Mouse (Mus musculus): Measurements from ENCODE around the gene Pagr1a.

Gene Pagr1a

DNA sequence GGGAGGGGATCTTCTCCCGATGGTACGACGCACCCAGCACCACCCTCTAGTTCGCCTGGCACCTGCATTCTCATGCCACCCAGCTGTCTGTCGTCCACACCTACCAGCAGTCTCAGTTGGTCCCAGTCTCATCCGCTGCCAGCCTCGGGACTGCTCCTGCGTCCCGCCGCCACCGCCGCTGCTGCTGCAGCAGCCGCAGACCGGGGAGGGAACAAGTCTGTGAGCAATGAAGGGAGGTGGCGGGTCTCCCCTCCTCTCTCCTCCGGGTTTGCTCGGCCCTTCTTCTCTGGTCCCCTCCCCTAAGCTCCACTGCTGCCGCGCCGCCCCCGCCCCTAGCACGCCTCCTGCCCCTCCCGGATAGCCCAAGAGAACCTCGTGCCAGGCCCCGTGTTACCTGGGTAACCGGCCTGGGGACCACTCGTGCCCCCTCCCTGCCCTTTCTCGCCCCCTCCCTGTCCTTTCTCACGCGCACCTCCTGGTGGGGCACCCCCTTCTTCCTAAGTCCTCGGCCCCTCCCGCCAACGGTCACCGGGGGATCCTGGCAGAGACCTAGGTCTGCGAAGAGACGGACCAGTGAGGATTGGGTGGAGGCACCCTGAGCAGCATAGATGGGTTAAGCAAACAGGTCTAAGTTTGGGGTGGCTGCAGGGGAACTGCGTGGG lies 3.9 kb upstream of the Pagr1a start, which contains the start of the genes Gm42742 and Prrt2:
TSS of gene Gm42742 (minus strand) at position 197 of the 662 bp plus-strand sequence.
TSS of gene Prrt2 (minus strand) at position 311 of the 662 bp plus-strand sequence.
- peak in 1 of 2 experiments; percentile 74 for DNase-seq (ENCODE audit: low spot score in 2 of 2)

DNA sequence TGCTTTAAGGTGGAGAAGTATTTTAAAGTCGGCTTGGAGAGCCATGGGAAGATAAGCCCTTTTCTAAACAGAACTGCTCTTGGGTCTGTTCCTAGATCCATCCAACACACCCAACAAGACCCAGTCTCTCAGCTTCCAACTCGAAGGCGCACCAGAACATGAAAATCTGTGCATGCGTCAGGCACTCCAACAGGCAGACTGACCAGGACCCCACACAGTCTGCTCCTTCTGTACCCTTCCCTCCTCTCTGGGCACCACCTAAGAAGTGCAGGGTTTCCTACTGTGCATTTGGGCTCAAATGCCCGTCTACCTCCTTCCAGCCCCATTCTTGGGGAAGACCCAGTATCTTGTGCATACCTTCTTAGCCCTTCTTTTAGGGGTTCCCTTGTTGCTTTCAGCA lies 3.3 kb upstream of the Pagr1a start:
- no peak for DNase-seq (ENCODE audit: low spot score in 2 of 2)

GRCm38 (mm10) chr7:127020031-127020430 lies 2.9 kb upstream of the Pagr1a start:
- DNase-seq (ENCODE audit: low spot score in 2 of 2): no peak

- DNase-seq (ENCODE audit: low spot score in 2 of 2): no peak
Measured at GRCm38 (mm10) chr7:127019306-127019960, 2.3 kb upstream of the Pagr1a start.

- no peak for DNase-seq (ENCODE audit: low spot score in 2 of 2)
Measured at GRCm38 (mm10) chr7:127018416-127019305, 1.5 kb upstream of the Pagr1a start.

- DNase-seq (ENCODE audit: low spot score in 2 of 2): no peak
Measured at GRCm38 (mm10) chr7:127017950-127018345, 796 bp upstream of the Pagr1a start.

DNA sequence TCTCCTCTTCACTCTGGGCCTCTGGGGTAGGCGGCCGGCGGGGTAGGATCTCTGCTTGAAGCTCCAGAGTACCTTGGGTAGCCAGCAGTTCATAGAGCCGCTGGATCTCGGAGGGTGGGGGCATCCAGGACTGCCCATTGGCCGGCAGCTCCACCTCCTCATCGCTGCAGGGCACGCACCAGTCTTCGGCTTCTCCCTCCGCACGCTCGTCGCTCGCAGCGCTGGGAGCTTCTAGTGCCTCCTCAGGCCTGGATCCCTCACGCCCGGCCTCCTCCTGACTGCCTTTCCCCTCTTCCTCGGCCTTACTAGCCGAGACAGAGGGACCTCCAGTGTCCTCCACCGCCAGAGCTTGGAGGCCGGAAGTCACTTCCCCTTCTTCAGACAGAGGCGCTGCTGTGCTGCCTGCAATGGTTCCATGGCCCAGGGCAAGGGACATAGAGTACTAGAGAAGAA lies 640 bp downstream of the Pagr1a start:
- DNase-seq (ENCODE audit: low spot score in 2 of 2): peak in 1 of 2 experiments; percentile 66

GRCm38 (mm10) chr7:127016481-127016485 lies 869 bp downstream of the Pagr1a start, which contains the start of gene Pagr1b:
Gene Pagr1b (minus strand): TSS chr7:127016484.
- DNase-seq (ENCODE audit: low spot score in 2 of 2): no peak

- no peak for DNase-seq (ENCODE audit: low spot score in 2 of 2)
Measured at GRCm38 (mm10) chr7:127016081-127016480, 1.1 kb downstream of the Pagr1a start.

- DNase-seq (ENCODE audit: low spot score in 2 of 2): no peak
Measured at GRCm38 (mm10) chr7:127014993-127015392, 2.2 kb downstream of the Pagr1a start.

DNA sequence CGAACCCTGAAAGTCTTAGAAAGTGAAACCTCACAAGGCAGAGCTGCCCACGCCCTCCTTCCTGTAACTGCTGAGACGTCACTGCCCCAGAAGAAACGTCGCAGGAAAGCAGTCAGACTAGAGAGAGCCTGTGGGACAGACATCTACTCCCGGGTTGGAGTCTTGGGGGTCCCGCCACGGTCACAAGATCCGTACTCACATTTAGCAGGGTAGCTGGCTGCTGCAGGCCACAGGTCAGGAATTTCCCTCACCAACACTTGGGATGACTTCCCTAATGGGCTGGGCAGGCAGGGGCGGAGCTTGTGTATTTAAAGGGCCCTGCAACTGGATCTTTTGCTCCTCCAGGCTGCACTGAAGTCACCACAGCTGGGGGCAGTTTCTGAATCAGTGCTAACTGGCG lies 2.8 kb downstream of the Pagr1a start, which contains the start of gene Mvp:
TSS of gene Mvp (minus strand) at position 302 of the 400 bp plus-strand sequence.
- no peak for DNase-seq (ENCODE audit: low spot score in 2 of 2)

DNA sequence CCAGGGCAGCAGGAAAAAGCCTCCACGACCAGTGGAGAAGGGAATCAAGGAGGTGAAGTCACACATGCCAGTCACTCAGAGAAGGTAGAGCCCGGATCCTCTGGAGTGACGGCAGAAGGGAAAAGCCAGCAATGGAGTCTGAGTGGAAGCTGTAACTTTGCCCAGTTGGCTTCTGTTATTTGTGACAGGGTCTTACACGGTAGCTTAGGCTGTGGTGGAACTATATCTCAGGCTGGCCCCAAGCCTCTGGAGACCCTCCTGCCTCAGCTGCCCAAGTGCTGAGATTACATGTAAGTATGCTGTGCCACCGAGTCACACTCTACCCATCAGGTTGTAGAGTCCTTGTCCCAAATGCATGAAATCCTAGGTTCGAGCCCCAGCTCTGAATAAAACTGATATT lies 3.8 kb downstream of the Pagr1a start:
- no peak for DNase-seq (ENCODE audit: low spot score in 2 of 2)

GRCm38 (mm10) chr7:127012845-127013244 lies 4.3 kb downstream of the Pagr1a start:
- no peak for DNase-seq (ENCODE audit: low spot score in 2 of 2)

- DNase-seq (ENCODE audit: low spot score in 2 of 2): no peak
Measured at GRCm38 (mm10) chr7:127012374-127012773, 4.8 kb downstream of the Pagr1a start.

DNA sequence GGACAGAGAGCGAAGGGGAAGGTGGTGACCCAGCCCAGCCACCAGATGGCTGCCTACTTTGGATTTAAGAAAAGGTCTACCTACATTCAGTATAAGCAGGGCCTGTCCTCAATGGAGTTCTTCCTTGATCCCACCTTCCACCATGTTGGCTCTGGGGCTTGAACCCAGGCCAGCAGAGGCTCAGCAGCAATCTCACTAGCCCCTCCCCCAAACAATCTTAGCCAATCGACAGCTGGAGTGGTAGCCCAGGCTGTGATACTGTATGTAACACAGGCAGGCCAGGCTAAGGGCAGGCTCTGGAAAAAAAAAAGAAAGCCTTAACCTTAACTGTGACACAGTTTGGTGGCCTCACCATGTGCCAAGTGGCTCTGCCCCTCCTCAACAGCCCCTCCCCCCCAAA lies 5.4 kb downstream of the Pagr1a start:
- DNase-seq (ENCODE audit: low spot score in 2 of 2): no peak

- DNase-seq (ENCODE audit: low spot score in 2 of 2): no peak
Measured at GRCm38 (mm10) chr7:127011051-127011450, 6.1 kb downstream of the Pagr1a start.

- DNase-seq (ENCODE audit: low spot score in 2 of 2): no peak
Measured at GRCm38 (mm10) chr7:127009307-127010085, 7.7 kb downstream of the Pagr1a start.

DNA sequence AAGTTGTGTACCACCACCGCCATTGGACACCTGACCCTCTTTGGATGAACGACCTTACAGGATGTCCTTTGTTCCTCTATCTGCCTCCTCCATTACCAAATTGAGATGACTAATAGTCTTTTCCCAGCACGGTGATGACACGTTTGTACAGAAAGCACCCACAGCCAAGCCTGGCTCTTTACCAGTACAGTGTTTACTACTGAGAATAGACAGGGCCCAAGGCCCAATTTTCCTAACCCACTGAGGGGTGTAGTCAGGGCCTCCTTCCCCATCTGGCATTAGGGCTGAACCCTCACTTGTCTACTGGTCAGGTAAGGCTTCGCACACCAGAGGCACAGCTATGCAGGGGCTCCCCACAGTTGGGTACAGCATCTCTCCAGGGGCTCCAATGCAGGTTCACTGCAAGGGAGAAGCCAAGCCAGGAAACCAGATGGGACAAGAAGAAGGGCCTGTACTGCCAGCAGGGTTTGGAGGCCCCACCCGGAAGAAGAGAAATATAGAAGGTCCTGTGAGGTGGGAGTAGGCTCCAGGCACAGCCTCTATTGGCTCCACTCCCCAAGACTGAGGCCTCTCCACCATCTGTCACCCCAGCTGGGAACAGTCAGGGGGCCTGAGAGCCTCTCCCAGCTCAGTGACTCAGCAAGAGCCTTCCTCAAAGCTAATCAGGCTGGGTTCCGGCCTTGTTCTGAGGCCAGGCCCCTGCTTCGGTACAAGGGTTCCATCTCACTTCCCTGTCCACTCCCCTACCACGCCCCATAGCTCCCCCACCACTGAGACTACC lies 8.7 kb downstream of the Pagr1a start:
- peak in 1 of 2 experiments; percentile 89 for DNase-seq (ENCODE audit: low spot score in 2 of 2)

GRCm38 (mm10) chr7:127007313-127008024 lies 9.7 kb downstream of the Pagr1a start:
- DNase-seq (ENCODE audit: low spot score in 2 of 2): no peak

DNA sequence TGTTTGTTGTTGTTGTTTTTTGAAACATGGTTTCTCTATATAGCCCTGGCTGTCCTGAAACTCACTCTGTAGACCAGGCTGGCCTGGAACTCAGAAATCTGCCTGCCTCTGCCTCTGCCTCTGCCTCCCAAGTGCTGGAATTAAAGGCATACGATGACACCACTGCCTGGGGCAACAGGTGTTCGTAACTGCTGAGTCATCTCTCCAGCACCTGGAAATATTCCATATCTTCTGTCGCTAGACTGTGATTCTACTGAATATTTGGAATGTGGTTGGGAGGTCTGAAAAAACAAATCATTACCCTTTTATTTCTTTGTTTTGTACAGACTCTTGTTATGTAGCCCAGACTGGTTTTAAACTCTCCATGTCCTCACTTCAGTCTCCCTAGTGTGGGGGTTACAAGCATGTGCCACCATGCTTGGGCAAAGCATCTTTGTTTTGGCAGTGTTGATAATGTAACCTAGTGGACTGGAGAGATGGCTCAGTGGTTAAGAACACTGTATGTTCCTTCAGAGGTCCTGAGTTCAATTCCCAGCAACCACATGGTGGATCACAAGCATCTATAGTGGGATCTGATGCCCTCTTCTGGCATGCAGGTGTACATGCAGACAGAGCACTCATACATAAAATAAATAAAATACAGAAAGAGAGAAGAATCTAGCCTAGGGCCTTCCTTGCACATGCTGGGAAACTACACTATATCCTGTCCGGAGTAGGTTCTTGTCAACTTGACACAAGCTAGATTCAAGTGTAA lies 12.9 kb downstream of the Pagr1a start:
- no peak for DNase-seq (ENCODE audit: low spot score in 2 of 2)

Data from left cerebral cortex, adult 9 months (tissue).